Mouse (Mus musculus) left cerebral cortex, adult 2 months (tissue): ENCODE data around the gene Itpr1. TPM values are rescaled to one million over a fixed set of nuclear protein-coding genes. Genes with fewer than 3 reads are reported as not detected.

Source experiments
- DNase-seq, 2 experiments: peaks; one replicate each; pipeline ENCODE4 v3.0.0; 2021 to 2022; ENCODE audit warnings: low spot score in 2 of 2, mixed read lengths in 1 of 2; ENCODE audit errors: extremely low spot score in 1 of 2
- H3K27ac ChIP-seq: fragments of 200-600 bp; 2 replicates; pipeline ENCODE4 v1.8.1; 2022
- H3K4me3 ChIP-seq: fragments of 200-600 bp; 2 replicates; pipeline ENCODE4 v1.8.1; 2022
- CTCF ChIP-seq: fragments of 200-600 bp; IDR thresholded peaks from 2 replicates; pipeline ENCODE4 v1.8.1; 2022; ENCODE audit warnings: antibody characterized with exemption, mild to moderate bottlenecking, moderate library complexity
- intact Hi-C: fragments of 180-260 bp; cut with DNase I; formaldehyde crosslinking; loops from one replicate; pipeline ENCODE4 v1.15.1; 2025
- total RNA-seq, 2 experiments: library from RNA; stranded (reverse); gene quantifications; 2 replicates each; pipeline ENCODE4 v1.2.3; 2021

The Itpr1 gene
- total RNA-seq, 2 experiments from 2014 or later: 459 to 480 TPM

GRCm38 (mm10) chr6:108472748-108473147 is 259.9 kb downstream of the Itpr1 start:
- intact Hi-C loops: no loop called here
- no peak for TF ChIP-seq CTCF
- no peak for DNase-seq
- no peak overlapping the region for H3K27ac ChIP-seq
- no peak overlapping the region for H3K4me3 ChIP-seq

DNA sequence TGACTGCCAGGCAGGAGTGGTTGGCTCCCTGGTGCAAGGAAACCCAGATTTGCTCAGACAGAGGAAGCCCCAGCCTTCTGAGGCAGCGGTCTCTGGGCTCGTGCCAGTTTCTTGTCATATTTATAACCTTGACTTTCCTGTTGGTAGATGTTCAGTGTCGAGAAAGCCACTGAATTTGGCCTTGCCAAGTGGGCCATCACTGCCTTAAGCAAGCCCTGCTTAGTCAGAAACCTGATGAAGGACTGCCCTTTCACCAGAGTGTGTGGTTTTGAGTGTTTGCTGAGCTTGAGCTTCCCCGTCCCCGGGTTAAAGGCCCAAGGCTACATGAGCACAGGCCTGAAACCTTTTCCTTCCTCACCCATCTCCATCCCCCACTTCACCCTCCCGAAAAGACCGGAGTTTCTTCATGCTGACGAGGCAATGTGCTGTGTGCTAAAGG is 263.9 kb downstream of the Itpr1 start:
- no peak for TF ChIP-seq CTCF
- H3K27ac ChIP-seq: no peak overlapping the region
- DNase-seq: no peak
- H3K4me3 ChIP-seq: no peak overlapping the region
- intact Hi-C loops: no loop called here

DNA sequence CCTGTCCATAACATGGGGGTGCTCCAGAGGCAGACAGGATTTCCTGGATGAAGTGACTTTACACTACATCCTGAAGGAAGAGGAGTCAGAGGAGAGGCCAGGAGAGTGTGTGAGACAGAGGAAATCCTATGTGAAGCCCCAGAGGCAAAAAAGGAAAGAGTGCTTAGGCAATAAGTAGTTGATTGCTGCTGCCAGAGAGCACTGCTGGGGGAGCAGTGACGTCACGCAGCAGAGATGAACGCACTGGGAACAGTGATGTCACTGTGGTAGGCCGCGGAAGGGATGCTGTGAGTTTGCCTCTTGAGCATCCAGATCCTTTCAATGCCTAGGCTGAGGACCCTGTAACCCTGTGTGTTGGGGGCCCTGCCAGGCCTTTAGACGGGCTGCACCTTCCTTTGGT is 264.7 kb downstream of the Itpr1 start:
- TF ChIP-seq CTCF: no peak
- no peak for DNase-seq
- Histone ChIP-seq H3K27ac (no peak overlapping the region), H3K4me3 (no peak overlapping the region)
- intact Hi-C loops: no loop called here

GRCm38 (mm10) chr6:108481190-108481589 is 268.3 kb downstream of the Itpr1 start:
- intact Hi-C loops: no loop called here
- Histone ChIP-seq H3K27ac (no peak overlapping the region), H3K4me3 (no peak overlapping the region)
- no peak for DNase-seq
- TF ChIP-seq CTCF: no peak

GRCm38 (mm10) chr6:108482464-108482863 is 269.6 kb downstream of the Itpr1 start:
- no peak overlapping the region for H3K4me3 ChIP-seq
- no peak for TF ChIP-seq CTCF
- DNase-seq: no peak
- H3K27ac ChIP-seq: no peak overlapping the region
- intact Hi-C loops: no loop called here

DNA sequence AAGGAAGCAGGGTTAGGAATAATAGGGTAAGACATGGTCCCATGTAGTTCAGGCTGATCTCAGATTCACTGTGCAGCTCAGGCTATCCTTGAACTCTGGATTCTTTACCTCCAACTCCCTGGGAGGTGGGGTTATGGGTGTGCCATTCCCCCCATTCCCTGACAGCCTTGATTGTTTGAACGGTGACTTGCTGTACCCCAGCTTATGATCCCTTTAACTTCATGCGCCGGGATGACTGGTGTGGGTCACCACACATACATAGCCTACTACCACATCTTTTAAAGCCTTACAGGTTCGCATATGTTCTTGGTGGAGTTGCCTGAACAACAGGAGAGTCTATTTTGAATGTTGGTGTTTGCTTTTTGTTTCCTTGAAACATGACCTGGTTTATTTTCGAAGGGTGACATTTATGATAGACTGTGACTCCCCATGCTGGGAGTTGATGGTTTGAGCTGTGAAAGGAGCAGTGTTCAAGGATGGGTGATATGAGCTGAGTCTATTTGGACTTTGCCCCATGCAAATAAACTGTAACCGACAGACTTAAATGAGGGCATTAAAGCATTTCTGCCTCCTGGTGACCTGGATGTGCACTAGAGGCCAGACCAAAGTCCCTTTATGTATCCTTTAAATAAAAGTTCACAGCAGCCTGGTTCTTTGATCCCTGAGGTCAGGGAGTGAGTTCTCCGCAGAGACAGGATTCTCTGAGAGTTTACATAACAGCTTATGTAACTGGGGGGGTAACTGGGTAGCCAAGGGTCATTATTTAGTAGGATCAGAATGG is 273.5 kb downstream of the Itpr1 start:
- no peak overlapping the region for H3K4me3 ChIP-seq
- H3K27ac ChIP-seq: no peak overlapping the region
- intact Hi-C loops: no loop called here
- no peak for TF ChIP-seq CTCF
- DNase-seq: no peak

- intact Hi-C loops: no loop called here
- no peak for TF ChIP-seq CTCF
- no peak overlapping the region for H3K4me3 ChIP-seq
- no peak for DNase-seq
- no peak overlapping the region for H3K27ac ChIP-seq
Observed at GRCm38 (mm10) chr6:108487300-108487835, 274.5 kb downstream of the Itpr1 start.

DNA sequence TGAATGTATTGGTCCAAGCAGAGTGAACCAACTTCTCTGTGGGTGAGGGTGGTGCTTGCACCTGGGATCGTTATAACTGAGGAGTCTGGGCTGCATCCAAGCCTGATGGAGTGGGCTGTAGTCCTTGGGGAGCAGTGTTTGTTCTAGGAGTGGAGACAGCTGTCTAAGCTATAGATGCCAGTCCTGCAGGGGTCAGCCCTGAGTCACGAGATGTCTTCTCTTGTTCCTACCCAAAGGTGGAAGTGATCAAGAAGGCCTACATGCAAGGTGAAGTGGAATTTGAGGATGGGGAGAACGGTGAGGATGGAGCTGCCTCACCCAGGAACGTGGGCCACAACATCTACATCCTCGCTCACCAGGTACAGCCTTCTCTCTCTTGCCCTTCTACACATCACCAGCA is 275.4 kb downstream of the Itpr1 start:
- H3K27ac ChIP-seq: no peak overlapping the region

GRCm38 (mm10) chr6:108491969-108492368 is 279.1 kb downstream of the Itpr1 start:
- no peak overlapping the region for H3K27ac ChIP-seq
- no peak for DNase-seq
- intact Hi-C loops: no loop called here
- H3K4me3 ChIP-seq: no peak overlapping the region
- TF ChIP-seq CTCF: no peak

More for the DNA sequence above, 275.4 kb downstream of the Itpr1 start:
- no peak overlapping the region for H3K4me3 ChIP-seq
- TF ChIP-seq CTCF: no peak; the same call in 1 of the 2 replicates
- no peak for DNase-seq
- intact Hi-C loops: no loop called here

GRCm38 (mm10) chr6:108493753-108494152 is 280.9 kb downstream of the Itpr1 start:
- no peak for TF ChIP-seq CTCF
- intact Hi-C loops: no loop called here
- H3K4me3 ChIP-seq: no peak overlapping the region
- no peak for DNase-seq
- H3K27ac ChIP-seq: no peak overlapping the region

GRCm38 (mm10) chr6:108494185-108494804 is 281.4 kb downstream of the Itpr1 start:
- Histone ChIP-seq H3K4me3 (no peak overlapping the region), H3K27ac (no peak overlapping the region)
- intact Hi-C loops: no loop called here
- DNase-seq: no peak
- TF ChIP-seq CTCF: no peak

DNA sequence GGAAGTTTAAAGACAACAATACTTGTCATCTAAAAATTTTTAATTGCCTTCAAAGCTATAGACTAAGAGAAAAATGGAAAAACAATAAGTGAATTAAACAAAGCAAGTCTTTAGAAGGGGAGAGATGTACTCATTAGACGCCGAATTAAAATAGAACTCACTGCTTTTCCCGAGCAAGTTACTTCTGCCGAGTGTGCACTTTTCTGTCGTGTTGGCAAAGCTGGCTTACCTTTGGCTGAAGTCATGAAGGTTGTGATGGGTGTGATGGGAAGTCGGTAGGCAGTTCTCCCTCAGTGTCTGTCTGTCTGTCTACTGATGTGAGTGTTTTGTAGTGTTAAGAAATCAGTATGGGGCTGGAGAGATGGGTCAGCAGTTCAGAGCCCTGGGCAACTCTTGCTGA is 282.1 kb downstream of the Itpr1 start:
- intact Hi-C loops: no loop called here
- DNase-seq: no peak

More for the DNA sequence above, 282.1 kb downstream of the Itpr1 start:
- H3K4me3 ChIP-seq: no peak overlapping the region
- no peak overlapping the region for H3K27ac ChIP-seq
- TF ChIP-seq CTCF: no peak
